Mouse (Mus musculus): ENCODE measurements around the gene Gatc.
"Not testable (repeated sequence)": the region's sequence is repeated elsewhere in the genome, so short reads cannot be mapped to it uniquely, and the experiment has no call there.

Gatc gene

GRCm38 (mm10) chr5:115340577-115341313, at the start of gene Gatc, which contains the start of gene Triap1:
TSS of gene Gatc (minus strand) at chr5:115341178.
TSS of gene Triap1 (plus strand) at chr5:115341225.
- in situ Hi-C loops (cut with MboI; ENCODE audit: unreplicated experiment in 2 of 2): loop anchor here in 1 of 2 experiments (10.0 kb wide), 2 partner anchors 156 to 216 kb away; no protein-coding TSS in a partner anchor

GRCm38 (mm10) chr5:115378882-115379281, 37.9 kb upstream of the Gatc start:
- in situ Hi-C loops (cut with MboI; ENCODE audit: unreplicated experiment in 2 of 2): not testable (repeated sequence)

- in situ Hi-C loops (cut with MboI; ENCODE audit: unreplicated experiment in 2 of 2): no loop called here
These were observed 34.5 kb upstream of the Gatc start for GRCm38 (mm10) chr5:115375436-115375835.

- in situ Hi-C loops (cut with MboI; ENCODE audit: unreplicated experiment in 2 of 2): no loop called here
These were observed 33.3 kb upstream of the Gatc start for GRCm38 (mm10) chr5:115374204-115374820.

GRCm38 (mm10) chr5:115373441-115374203, 32.6 kb upstream of the Gatc start:
- in situ Hi-C loops (cut with MboI; ENCODE audit: unreplicated experiment in 2 of 2): no loop called here

GRCm38 (mm10) chr5:115371736-115372135, 30.8 kb upstream of the Gatc start:
- in situ Hi-C loops (cut with MboI; ENCODE audit: unreplicated experiment in 2 of 2): no loop called here

GRCm38 (mm10) chr5:115364782-115365181, 23.8 kb upstream of the Gatc start:
- in situ Hi-C loops (cut with MboI; ENCODE audit: unreplicated experiment in 2 of 2): no loop called here

GRCm38 (mm10) chr5:115362819-115363714, 22.1 kb upstream of the Gatc start:
- in situ Hi-C loops (cut with MboI; ENCODE audit: unreplicated experiment in 2 of 2): no loop called here

- in situ Hi-C loops (cut with MboI; ENCODE audit: unreplicated experiment in 2 of 2): no loop called here
These were observed 21.2 kb upstream of the Gatc start for GRCm38 (mm10) chr5:115362216-115362615.

GRCm38 (mm10) chr5:115359851-115360372, 18.9 kb upstream of the Gatc start:
- in situ Hi-C loops (cut with MboI; ENCODE audit: unreplicated experiment in 2 of 2): loop anchor here (5.0 kb wide), 2 partner anchors 82 to 87 kb away; no protein-coding TSS in a partner anchor

GRCm38 (mm10) chr5:115359438-115359837, 18.5 kb upstream of the Gatc start:
- in situ Hi-C loops (cut with MboI; ENCODE audit: unreplicated experiment in 2 of 2): loop anchor here (5.0 kb wide), 2 partner anchors 83 to 88 kb away; no protein-coding TSS in a partner anchor

GRCm38 (mm10) chr5:115358872-115359271, 17.9 kb upstream of the Gatc start:
- in situ Hi-C loops (cut with MboI; ENCODE audit: unreplicated experiment in 2 of 2): loop anchor here (5.0 kb wide), 2 partner anchors 83 to 88 kb away; no protein-coding TSS in a partner anchor

- in situ Hi-C loops (cut with MboI; ENCODE audit: unreplicated experiment in 2 of 2): loop anchor here (5.0 kb wide), 2 partner anchors 87 to 92 kb away; no protein-coding TSS in a partner anchor
These were observed 14.1 kb upstream of the Gatc start for GRCm38 (mm10) chr5:115355070-115355469.

- in situ Hi-C loops (cut with MboI; ENCODE audit: unreplicated experiment in 2 of 2): no loop called here
These were observed 10.4 kb upstream of the Gatc start for GRCm38 (mm10) chr5:115351348-115351747.

- in situ Hi-C loops (cut with MboI; ENCODE audit: unreplicated experiment in 2 of 2): loop anchor here (5.0 to 10.0 kb wide), 4 partner anchors 47 to 224 kb away; partner anchors contain the start of genes Dynll1 (in 1 of the 2) and Pop5 (in 1 of the 2)
These were observed 8.2 kb upstream of the Gatc start for GRCm38 (mm10) chr5:115349225-115349555.

- in situ Hi-C loops (cut with MboI; ENCODE audit: unreplicated experiment in 2 of 2): loop anchor here (5.0 to 10.0 kb wide), 4 partner anchors 46 to 224 kb away; partner anchors contain the start of genes Dynll1 (in 1 of the 2) and Pop5 (in 1 of the 2)
These were observed 7.7 kb upstream of the Gatc start, which contains the start of gene Cox6a1 for GRCm38 (mm10) chr5:115348546-115349224. TSS of gene Cox6a1 (minus strand) at chr5:115348981.

GRCm38 (mm10) chr5:115347564-115347963, 6.6 kb upstream of the Gatc start:
- in situ Hi-C loops (cut with MboI; ENCODE audit: unreplicated experiment in 2 of 2): loop anchor here (5.0 to 10.0 kb wide), 4 partner anchors 45 to 223 kb away; partner anchors contain the start of genes Dynll1 (in 1 of the 2) and Pop5 (in 1 of the 2)

GRCm38 (mm10) chr5:115341314-115342165, 562 bp upstream of the Gatc start:
- in situ Hi-C loops (cut with MboI; ENCODE audit: unreplicated experiment in 2 of 2): loop anchor here in 1 of 2 experiments (10.0 kb wide), 2 partner anchors 157 to 217 kb away; no protein-coding TSS in a partner anchor

All from v-Abl transformed pro-B cells (cell line).